Mouse (Mus musculus) ES-E14 (cell line): ENCODE measurements around the gene Gm12845. TPM values are rescaled to one million over a fixed set of nuclear protein-coding genes. Genes with fewer than 3 reads are reported as not detected.
A peak's percentile ranks its signal among the peaks of the same experiment; 100 is the strongest.
"Not testable (repeated sequence)": the region's sequence is repeated elsewhere in the genome, so short reads cannot be mapped to it uniquely, and the experiment has no call there.

Source experiments
- DNase-seq: peaks from one replicate; pipeline ENCODE4 v3.0.0-alpha.2; 2013; ENCODE audit warnings: low read depth, low spot score
- H3K27ac ChIP-seq: 2 replicates; pipeline ENCODE4 v1.5.1; 2012; ENCODE audit warnings: low read depth, mild to moderate bottlenecking, low read length, moderate library complexity, mixed read lengths; ENCODE audit not compliant: poor library complexity, insufficient read depth, severe bottlenecking
- H3K36me3 ChIP-seq: 2 replicates; pipeline ENCODE4 v1.6.1; 2012; ENCODE audit warnings: mild to moderate bottlenecking, low read length, moderate library complexity, mixed read lengths; ENCODE audit not compliant: control insufficient read depth, poor library complexity, insufficient read depth, severe bottlenecking
- H3K4me1 ChIP-seq, 2 experiments: fragments of 150-350 bp in 1 of 2; sonication (generic) in 1 of 2; 2 replicates each; pipeline ENCODE4 v1.6.1; 2012; ENCODE audit warnings: low read length in 2 of 2, mild to moderate bottlenecking in 1 of 2, mixed read lengths in 1 of 2; ENCODE audit not compliant: control insufficient read depth in 2 of 2, insufficient read depth in 2 of 2, poor library complexity in 1 of 2
- H3K4me3 ChIP-seq, 2 experiments: fragments of 150-350 bp in 1 of 2; sonication (generic) in 1 of 2; 2 replicates each; pipeline ENCODE4 v1.5.1; 2012; ENCODE audit warnings: low read length in 2 of 2, low read depth in 1 of 2, mild to moderate bottlenecking in 1 of 2, mixed read lengths in 1 of 2; ENCODE audit not compliant: insufficient read depth in 1 of 2, poor library complexity in 1 of 2, severe bottlenecking in 1 of 2
- H3K9ac ChIP-seq: 2 replicates; pipeline ENCODE4 v1.6.1; 2012; ENCODE audit warnings: low read depth, mild to moderate bottlenecking, low read length, mixed read lengths; ENCODE audit not compliant: poor library complexity, insufficient read depth, severe bottlenecking
- H3K9me3 ChIP-seq: fragments of 150-350 bp; sonication (generic); 2 replicates; pipeline ENCODE4 v1.6.1; 2012; ENCODE audit warnings: low read depth, mild to moderate bottlenecking, low read length; ENCODE audit not compliant: control insufficient read depth, insufficient read depth
- CHD2 ChIP-seq: IDR thresholded peaks from 2 replicates; pipeline ENCODE4 v1.6.1; 2014; ENCODE audit warnings: mild to moderate bottlenecking, low read depth, low read length, inconsistent platforms
- HCFC1 ChIP-seq: IDR thresholded peaks from 2 replicates; pipeline ENCODE4 v1.6.1; 2012; ENCODE audit warnings: low read length, inconsistent platforms, borderline replicate concordance; ENCODE audit not compliant: insufficient read depth
- MAFK ChIP-seq: IDR thresholded peaks from 2 replicates; pipeline ENCODE4 v1.6.1; 2014; ENCODE audit warnings: mild to moderate bottlenecking, low read depth, low read length, inconsistent platforms; ENCODE audit not compliant: insufficient read depth
- ZC3H11A ChIP-seq: IDR thresholded peaks from 2 replicates; pipeline ENCODE4 v1.6.1; 2012; ENCODE audit warnings: low read depth, mild to moderate bottlenecking, inconsistent platforms, low read length, borderline replicate concordance
- ZNF384 ChIP-seq: IDR thresholded peaks from 2 replicates; pipeline ENCODE4 v1.6.1; 2012; ENCODE audit warnings: low read depth, low read length, inconsistent platforms
- in situ Hi-C, 2 experiments: fragments of 600-800 bp; cut with MboI; formaldehyde crosslinking; loops; one replicate each; pipeline ENCODE4 v1.15.1; 2025; ENCODE audit warnings: low sequenced_read_pairs in 2 of 2, inconsistent platforms in 1 of 2; ENCODE audit not compliant: unreplicated experiment in 2 of 2
- total RNA-seq: library from RNA; depleted of rRNA; stranded (reverse); fragments of 300-350 nt; gene quantifications from 2 replicates; pipeline ENCODE4 v1.2.3, GENCODE M21; 2012

Gene Gm12845
- total RNA-seq, 1 experiment: not detected

DNA sequence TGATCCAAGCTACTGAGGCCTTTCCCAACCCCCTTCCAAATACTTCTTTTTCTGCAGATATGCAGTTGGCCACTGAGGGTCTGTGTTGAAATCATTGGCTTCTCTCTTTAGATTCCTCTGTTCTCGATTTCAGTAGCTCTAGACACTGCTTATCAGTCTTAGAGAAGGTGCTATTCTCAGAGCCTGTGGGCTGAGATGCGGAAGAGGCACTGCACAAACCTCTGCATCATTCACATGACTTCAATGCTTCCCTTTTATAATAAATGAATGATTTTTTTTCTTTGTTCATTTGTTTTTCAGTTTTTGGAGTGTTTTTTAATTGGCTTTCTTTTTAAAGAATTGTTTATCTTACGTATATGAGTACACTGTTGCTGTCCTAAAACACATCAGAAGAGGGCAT is 11.9 kb upstream of the Gm12845 start:
- Histone ChIP-seq H3K9me3 (no peaks in the 10 kb centered on the region), H3K36me3 (no peaks in the 10 kb centered on the region), H3K9ac (no peak overlapping the region), H3K27ac (no peak overlapping the region), H3K4me3 (no peak overlapping the region), H3K4me1 (no peaks in the 10 kb centered on the region)
- no peak for DNase-seq
- TF ChIP-seq CHD2: no peak
- no peak for TF ChIP-seq HCFC1
- TF ChIP-seq ZC3H11A: no peak
- TF ChIP-seq ZNF384: no peak
- no peak for TF ChIP-seq MAFK
- in situ Hi-C loops: no loop called here

DNA sequence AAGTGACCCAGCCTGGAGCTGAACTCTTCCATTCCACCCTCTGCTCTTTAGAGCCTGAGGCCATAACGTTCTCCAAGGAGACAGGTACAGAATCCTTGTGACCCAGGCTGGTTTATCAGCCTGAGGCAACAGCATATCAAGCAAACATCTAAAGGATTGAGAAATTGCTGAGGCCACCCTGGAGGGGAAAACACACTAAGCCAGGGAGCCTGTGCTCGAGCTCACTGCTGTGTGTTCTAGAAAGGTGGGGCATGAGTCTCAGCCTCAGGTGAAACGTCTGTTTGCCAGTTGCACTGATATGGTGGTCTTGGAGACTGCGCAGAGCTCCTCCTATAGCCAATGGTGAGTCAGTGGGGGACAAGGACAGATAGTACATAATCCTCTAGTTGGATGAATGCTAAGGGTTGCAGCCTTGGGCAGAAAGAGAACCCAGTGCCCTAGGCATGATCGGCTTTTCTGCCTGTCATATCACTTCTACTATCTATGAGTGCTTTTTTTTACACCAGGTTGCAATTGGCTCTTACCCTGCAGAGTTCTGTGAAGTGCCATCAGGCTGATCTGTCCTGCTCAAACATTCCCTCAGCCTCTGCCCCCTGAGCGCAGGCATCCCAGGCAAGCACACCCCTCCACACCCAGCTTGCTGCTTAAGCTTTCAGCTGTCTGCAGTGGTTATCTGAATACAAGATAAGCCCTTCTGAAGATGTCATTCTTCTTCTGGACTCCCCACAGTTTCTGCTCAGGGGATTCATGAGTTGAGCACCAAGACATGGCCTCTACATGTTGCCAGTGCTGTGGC is 10.7 kb upstream of the Gm12845 start:
- Histone ChIP-seq H3K9ac (no peak overlapping the region), H3K4me1 (no peaks in the 10 kb centered on the region), H3K27ac (no peak overlapping the region), H3K4me3 (no peak overlapping the region), H3K36me3 (no peaks in the 10 kb centered on the region), H3K9me3 (no peaks in the 10 kb centered on the region)
- TF ChIP-seq HCFC1 (no peak), CHD2 (no peak), MAFK (no peak)
- no peak for DNase-seq
- in situ Hi-C loops: no loop called here

DNA sequence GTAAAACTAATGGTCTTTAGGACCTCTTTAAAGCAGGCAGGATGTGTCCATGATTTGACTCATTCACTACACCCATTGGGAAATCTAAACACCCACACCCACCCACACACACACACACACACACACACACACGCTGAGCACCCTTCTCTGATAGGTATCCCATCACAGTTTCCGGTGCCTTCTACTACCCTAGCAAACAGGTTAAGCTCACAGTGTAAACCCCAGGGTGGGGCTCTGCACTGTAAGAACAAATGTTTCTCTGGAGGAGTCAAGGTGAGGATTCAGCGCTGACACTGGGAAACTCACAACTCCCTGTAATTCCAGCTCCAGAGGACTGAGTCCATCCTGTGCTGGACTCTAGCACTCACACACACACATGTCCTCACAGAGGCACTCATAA is 7.7 kb downstream of the Gm12845 start:
- no peaks in the 10 kb centered on the region; a peak in 1 of 4 replicates for H3K4me1 ChIP-seq
- H3K9ac ChIP-seq: no peak overlapping the region
- no peak for DNase-seq
- no peak overlapping the region for H3K27ac ChIP-seq
- TF ChIP-seq ZNF384 (no peak), MAFK (no peak), CHD2 (no peak), HCFC1 (no peak), ZC3H11A (no peak)
- H3K4me3 ChIP-seq: no peak overlapping the region
- in situ Hi-C loops: no loop called here
- no peaks in the 10 kb centered on the region for H3K36me3 ChIP-seq
- no peaks in the 10 kb centered on the region for H3K9me3 ChIP-seq

DNA sequence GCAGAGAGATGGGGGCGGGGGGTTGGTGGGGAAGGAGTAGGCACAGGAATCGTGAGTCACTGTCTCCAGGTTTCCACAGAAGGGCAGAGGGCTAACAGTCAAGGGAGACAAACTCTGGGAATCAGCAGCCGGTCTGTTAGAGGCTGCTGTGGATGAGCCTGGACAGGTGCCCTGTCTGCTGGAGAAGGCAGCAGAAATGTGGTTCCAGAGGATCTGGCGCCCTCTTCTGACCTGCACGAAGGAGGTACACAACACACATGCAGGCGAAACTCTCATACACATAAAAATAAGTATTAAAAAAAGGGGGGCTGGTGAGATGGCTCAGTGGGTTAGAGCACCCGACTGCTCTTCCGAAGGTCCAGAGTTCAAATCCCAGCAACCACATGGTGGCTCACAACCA is 13.3 kb downstream of the Gm12845 start:
- H3K4me1 ChIP-seq: no peaks in the 10 kb centered on the region
- in situ Hi-C loops: no loop called here
- DNase-seq: peak; percentile 36
- H3K4me3 ChIP-seq: no peak overlapping the region
- TF ChIP-seq ZNF384 (no peak), ZC3H11A (no peak), CHD2 (no peak)
- no peak overlapping the region for H3K9ac ChIP-seq
- no peak overlapping the region for H3K27ac ChIP-seq
- no peaks in the 10 kb centered on the region for H3K36me3 ChIP-seq
- no peaks in the 10 kb centered on the region for H3K9me3 ChIP-seq

DNA sequence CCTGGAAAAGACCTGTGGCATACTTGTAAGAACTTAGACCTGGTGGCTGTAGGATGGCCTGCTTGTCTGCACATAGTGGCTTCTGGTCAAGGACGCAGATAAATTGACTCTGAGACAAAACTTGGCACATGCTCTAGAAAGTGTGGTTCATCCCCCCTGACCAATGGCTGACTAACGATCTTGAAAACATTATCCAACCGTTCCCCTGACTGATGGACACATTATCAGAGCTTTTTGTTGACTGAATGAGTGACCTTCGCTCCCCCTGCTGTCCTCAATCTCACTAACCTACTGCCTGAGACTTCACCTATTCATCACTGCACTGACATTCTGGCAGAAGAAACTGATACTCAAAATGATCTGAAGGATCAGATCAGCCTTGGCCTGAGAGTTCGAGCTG is 28.3 kb downstream of the Gm12845 start:
- H3K9ac ChIP-seq, H3K4me3 ChIP-seq, DNase-seq, H3K9me3 ChIP-seq, H3K36me3 ChIP-seq, H3K4me1 ChIP-seq, in situ Hi-C loops, H3K27ac ChIP-seq: not testable (repeated sequence)
